ENCODE assay signal across 18 mouse cellular contexts in genomic region chr2:5648764-5649163, GRCm38 (mm10).
DNase-seq lines count a peak whose midpoint lies in the region; TF ChIP-seq lines count a peak whose summit lies in the region.
"Had no signal": no experiment of that assay in that cellular context is flagged by ENCODE, and none has a peak within 500 bp of the region (broad histone marks: within the 10 kb centered on the region; RNA-seq: fewer than 3 reads in every experiment).

No protein-coding gene starts in this region.

- H3K4me2 ChIP-seq in myocyte (ENCODE audit: low read depth) = no peak overlapping the region
- H3K4me2 ChIP-seq: forebrain, embryonic 13.5 days; heart, embryonic 15.5 days; midbrain, embryonic 15.5 days; stomach, embryonic 15.5 days had no signal

- TF ChIP-seq CTCF in layer of hippocampus, adult 2 months (conservative IDR thresholded peaks at IDR 0.05) = no peak

- no peak overlapping the region for H3ac ChIP-seq in myocyte (ENCODE audit: control insufficient read depth, insufficient read length)

- H3K79me2 ChIP-seq in myocyte (ENCODE audit: control insufficient read depth, insufficient read depth) = no peaks in the 10 kb centered on the region

- no peak for TF ChIP-seq POLR2A in myocyte (IDR thresholded peaks at IDR 0.05; ENCODE audit: insufficient read length, low read depth)

- peak; percentile 57 to 87 for DNase-seq in adrenal gland, adult (ENCODE audit: inconsistent age in 2 of 2, low spot score in 1 of 2)
- DNase-seq in adrenal gland, postnatal 4 days (ENCODE audit: low spot score in 2 of 2) = no peak
- no peak for DNase-seq in layer of hippocampus, adult 2 months (ENCODE audit: low spot score in 2 of 2)
- no peak for DNase-seq in layer of hippocampus, adult 9-10 months (ENCODE audit: low spot score)
- peak; percentile 95 for DNase-seq in NIH3T3 (ENCODE audit: low read depth)
- no peak for DNase-seq in embryo, embryonic 10 days (ENCODE audit: low spot score)
- no peak for DNase-seq in cerebellum, postnatal 10 days
- DNase-seq: kidney, adult 9 months; kidney, postnatal 4 days; liver; lung, adult 2 months; right cerebral cortex, adult 18-20 months had no signal

- H3K27ac ChIP-seq in layer of hippocampus, adult 2 months = peak overlapping the region; percentile 32; the same call in 1 of the 2 replicates
- H3K27ac ChIP-seq: forebrain, embryonic 13.5 days; heart, embryonic 15.5 days; hindbrain, embryonic 10.5 days; midbrain, embryonic 15.5 days; stomach, embryonic 15.5 days had no signal

- no peaks in the 10 kb centered on the region for H3K36me3 ChIP-seq in myocyte (ENCODE audit: control insufficient read depth, insufficient read depth)
- H3K36me3 ChIP-seq: heart, embryonic 15.5 days; hindbrain, embryonic 10.5 days; midbrain, embryonic 15.5 days; stomach, embryonic 15.5 days had no signal

- H3K4me3 ChIP-seq in layer of hippocampus, adult 2 months = no peak overlapping the region
- H3K4me3 ChIP-seq in myocyte = no peak overlapping the region
- H3K4me3 ChIP-seq: forebrain, embryonic 13.5 days; heart, embryonic 15.5 days; hindbrain, embryonic 10.5 days; midbrain, embryonic 15.5 days; stomach, embryonic 15.5 days had no signal

- H3K27me3 ChIP-seq in myocyte (ENCODE audit: control insufficient read depth, insufficient read depth, insufficient read length) = no peaks in the 10 kb centered on the region
- H3K27me3 ChIP-seq: forebrain, embryonic 13.5 days; heart, embryonic 15.5 days; midbrain, embryonic 15.5 days; stomach, embryonic 15.5 days had no signal

TF ChIP-seq in myocyte, 11 proteins besides CTCF, POLR2A, EP300 and RAD21:
- TF ChIP-seq CEBPB (IDR thresholded peaks at IDR 0.05; ENCODE audit: insufficient read depth, poor library complexity, severe bottlenecking) = peak; percentile 21; the same call in 1 of the 2 replicates
- TF ChIP-seq SRF (IDR thresholded peaks at IDR 0.05; ENCODE audit: control insufficient read depth, insufficient read length, low read depth) = no peak

Comparison
In these comparisons a context has a peak if more than half of its experiments do, and no peak if none do; other contexts are left out.
1. DNase-seq: peak in adrenal gland, adult (2 of 2) and NIH3T3 (single experiment); none in adrenal gland, postnatal 4 days (0 of 2), layer of hippocampus, adult 2 months (0 of 2), layer of hippocampus, adult 9-10 months (single experiment), embryo, embryonic 10 days (single experiment) and cerebellum, postnatal 10 days (0 of 2).